Mouse (Mus musculus) adrenal gland, adult 2 months (tissue): ENCODE results near the gene Lhfp. TPM values are rescaled to one million over a fixed set of nuclear protein-coding genes. Genes with fewer than 3 reads are reported as not detected.
A peak's percentile ranks its signal among the peaks of the same experiment; 100 is the strongest.

ENCODE experiments used
- DNase-seq: peaks from one replicate; pipeline ENCODE4 v3.0.0; 2021
- polyA plus RNA-seq: library from polyadenylated mRNA; depleted of rRNA; stranded (reverse); fragments of >200 nt; gene quantifications from 2 replicates; pipeline ENCODE4 v1.2.3, GENCODE M21; 2012
- total RNA-seq, 2 experiments: library from RNA; stranded (reverse); gene quantifications; 2 replicates each; pipeline ENCODE4 v1.2.3; 2021

Lhfp gene
- total and polyA plus RNA-seq, 3 experiments, result 18.9 to 36.1 (median 25.8) TPM

DNA sequence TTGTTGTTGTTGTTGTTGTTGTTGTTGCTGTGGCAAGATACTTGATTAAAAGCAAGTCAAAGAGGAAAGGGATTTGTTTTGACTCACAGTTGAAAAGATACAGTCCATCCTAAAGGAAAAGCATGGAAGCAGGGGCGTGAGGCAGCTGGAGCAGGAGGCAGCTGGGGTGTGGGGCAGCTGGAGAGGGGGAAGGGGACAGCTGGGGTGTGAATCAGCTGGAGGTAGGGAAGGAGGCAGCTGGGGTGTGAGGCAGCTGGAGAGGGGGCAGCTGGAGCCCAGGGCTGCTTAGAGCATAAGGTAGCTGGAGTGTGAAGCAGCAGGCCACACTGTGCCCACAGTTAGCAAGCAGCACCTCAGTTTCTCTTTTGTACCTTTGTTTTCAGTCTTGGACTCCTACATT is 110.3 kb downstream of the Lhfp start:
- DNase-seq, result no peak

- DNase-seq, result no peak
Observed at GRCm38 (mm10) chr3:53161963-53162362, 120.6 kb downstream of the Lhfp start.

GRCm38 (mm10) chr3:53165281-53165680 is 124.0 kb downstream of the Lhfp start:
- DNase-seq, result peak; percentile 12

DNA sequence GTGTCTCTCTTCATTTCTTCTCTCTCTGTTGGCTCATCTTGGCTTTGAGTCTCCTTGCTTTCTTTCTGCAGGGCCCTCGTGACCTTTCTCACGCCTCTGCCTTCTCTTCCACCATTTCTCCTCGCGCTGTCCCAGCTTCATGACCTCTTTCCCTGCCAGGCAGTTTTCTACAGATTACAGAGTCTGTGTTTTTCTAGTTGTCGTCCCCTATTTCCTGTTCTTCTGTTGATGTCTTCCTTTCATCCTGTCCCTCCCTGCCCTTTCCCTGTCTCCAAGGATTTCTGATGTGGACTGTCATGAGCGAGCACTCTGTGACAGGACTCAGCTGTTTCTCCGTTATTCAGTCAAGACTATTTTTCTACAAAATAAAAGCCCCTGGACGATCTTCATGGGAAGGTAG is 124.7 kb downstream of the Lhfp start:
- DNase-seq, result no peak

- no peak for DNase-seq
Observed at GRCm38 (mm10) chr3:53169486-53169885, 128.2 kb downstream of the Lhfp start.

GRCm38 (mm10) chr3:53173310-53174063 is 132.2 kb downstream of the Lhfp start:
- DNase-seq, result no peak

DNA sequence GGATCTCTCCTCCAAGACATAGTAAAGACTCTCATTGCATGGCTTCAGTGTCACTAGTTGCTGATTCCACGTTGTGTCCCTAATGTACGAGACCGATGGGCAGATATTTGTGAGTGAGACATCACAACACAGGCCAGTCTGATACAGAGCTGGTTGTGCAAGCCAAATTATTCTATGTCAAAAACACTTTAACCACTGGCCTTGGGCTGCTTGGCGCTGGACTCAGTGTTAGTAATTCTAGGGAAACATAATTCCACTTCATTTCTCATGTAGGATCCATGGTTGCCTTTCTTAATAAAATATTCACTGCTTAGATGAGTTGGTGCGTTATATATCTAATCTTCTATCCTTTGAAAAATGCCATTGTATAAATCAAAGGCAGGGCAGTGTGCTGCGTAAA is 138.6 kb downstream of the Lhfp start:
- DNase-seq, result peak; percentile 53

GRCm38 (mm10) chr3:53185439-53185838 is 144.1 kb downstream of the Lhfp start:
- no peak for DNase-seq

- no peak for DNase-seq
Observed at GRCm38 (mm10) chr3:53193441-53193840, 152.1 kb downstream of the Lhfp start.

DNA sequence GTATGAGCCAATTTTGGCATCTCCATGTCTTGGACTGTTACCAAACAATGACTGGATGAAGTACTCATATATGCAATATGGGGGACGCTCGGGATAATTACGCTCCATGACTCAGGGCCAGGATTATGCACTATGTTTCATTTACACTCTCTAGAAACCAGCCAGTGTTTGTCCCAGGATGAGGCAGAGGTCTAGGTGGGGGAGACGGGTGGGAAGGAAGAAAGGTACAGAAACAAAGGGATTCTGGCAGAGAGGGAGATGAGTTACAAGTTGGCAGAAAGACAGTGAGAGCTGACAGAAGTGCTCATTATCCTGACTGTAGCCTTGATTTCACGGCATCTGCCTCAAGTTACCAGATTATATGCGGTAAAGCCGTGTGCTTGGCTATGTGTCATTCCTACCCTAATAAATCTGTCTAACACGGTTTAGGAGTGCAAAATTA is 154.4 kb downstream of the Lhfp start:
- no peak for DNase-seq

GRCm38 (mm10) chr3:53200175-53200574 is 158.8 kb downstream of the Lhfp start:
- DNase-seq, result no peak

DNA sequence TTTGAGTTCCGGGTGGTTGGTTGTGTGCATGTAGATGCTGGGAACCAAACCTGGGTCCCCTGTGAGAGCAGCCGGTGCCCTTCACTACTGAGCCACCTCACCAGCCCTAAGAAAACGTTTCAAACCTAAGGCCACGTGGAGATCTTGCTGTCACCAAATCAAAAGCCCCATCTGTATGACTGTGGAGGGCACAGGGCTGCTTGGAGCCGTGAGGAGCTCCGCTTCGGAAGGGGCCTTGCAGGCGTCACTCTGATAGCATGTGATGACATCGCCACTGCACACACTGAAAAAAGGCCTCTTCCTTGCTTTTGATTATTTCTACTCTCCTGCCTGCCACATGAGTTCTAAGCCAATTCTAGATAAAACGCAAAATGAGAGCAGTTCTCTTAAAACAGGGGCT is 159.5 kb downstream of the Lhfp start:
- no peak for DNase-seq

GRCm38 (mm10) chr3:53201670-53202069 is 160.3 kb downstream of the Lhfp start:
- DNase-seq, result no peak

GRCm38 (mm10) chr3:53202184-53202583 is 160.9 kb downstream of the Lhfp start:
- peak; percentile 55 for DNase-seq

DNA sequence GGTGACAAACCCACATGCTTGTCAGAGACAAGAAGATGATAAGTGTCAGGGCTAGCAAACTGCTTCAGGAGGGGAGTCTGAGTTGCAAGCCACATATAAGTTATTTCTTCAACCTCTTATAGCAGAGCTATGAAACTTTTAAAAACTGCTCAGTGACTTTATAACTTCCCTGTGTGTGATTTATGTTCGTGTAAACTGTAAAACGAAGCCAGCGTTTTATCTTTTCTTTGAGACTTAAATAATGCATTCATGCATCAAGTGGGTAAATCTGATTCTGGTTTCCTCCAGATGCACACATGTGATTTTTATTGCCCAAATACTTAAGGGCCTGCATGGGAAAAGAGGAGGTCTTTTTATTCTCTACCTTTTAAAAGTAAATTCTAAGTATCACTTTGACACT is 161.4 kb downstream of the Lhfp start:
- no peak for DNase-seq

GRCm38 (mm10) chr3:53203656-53204055 is 162.3 kb downstream of the Lhfp start:
- DNase-seq, result no peak

DNA sequence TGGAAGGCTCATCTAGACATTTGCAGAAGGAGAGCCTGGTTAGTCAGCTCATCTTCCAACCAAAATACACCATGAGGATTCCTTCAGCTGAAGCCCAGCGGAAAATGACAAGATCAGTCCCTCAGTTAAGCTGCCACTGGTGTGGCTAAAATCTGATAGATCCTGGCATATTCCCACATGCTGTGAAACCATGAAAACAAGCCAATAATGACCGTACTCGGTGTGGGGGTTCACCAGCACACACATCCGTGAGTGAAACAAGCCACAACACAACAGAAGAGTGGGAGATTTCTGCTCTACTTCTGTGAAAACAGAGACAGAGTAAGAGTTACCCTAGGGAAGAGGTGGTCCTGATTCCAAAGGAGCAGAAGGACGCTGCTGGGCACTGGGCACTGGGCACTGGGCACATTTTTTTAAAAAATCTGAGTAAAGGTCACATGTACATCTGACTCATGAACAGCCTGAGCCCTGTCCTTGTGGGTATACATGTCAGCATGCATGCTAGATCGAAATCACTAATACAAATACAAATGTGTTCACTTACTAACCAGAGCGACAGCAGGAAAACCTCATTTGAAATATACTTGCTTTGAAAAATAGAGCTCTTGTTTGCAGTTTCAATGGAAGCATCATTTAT is 163.1 kb downstream of the Lhfp start:
- no peak for DNase-seq

GRCm38 (mm10) chr3:53204985-53205365 is 163.6 kb downstream of the Lhfp start:
- no peak for DNase-seq

DNA sequence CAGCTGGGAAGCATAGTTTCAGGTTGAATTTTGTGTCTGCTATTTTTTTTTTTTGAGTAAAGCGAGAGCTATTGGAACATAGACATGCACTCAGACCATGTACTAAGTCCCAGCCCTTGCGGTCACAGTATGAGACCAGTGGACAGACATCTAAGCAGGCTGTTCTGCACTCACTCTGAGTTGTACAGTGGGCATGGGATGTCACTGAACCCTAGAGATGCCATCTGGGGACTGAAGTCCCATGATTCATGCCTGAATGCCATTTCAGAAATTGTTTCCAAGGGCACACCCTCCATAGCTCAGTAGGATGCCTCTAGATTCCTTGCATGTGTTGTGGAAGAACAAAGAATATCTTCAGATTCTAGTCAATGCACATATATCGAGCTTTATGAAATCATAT is 164.4 kb downstream of the Lhfp start:
- DNase-seq, result no peak

DNA sequence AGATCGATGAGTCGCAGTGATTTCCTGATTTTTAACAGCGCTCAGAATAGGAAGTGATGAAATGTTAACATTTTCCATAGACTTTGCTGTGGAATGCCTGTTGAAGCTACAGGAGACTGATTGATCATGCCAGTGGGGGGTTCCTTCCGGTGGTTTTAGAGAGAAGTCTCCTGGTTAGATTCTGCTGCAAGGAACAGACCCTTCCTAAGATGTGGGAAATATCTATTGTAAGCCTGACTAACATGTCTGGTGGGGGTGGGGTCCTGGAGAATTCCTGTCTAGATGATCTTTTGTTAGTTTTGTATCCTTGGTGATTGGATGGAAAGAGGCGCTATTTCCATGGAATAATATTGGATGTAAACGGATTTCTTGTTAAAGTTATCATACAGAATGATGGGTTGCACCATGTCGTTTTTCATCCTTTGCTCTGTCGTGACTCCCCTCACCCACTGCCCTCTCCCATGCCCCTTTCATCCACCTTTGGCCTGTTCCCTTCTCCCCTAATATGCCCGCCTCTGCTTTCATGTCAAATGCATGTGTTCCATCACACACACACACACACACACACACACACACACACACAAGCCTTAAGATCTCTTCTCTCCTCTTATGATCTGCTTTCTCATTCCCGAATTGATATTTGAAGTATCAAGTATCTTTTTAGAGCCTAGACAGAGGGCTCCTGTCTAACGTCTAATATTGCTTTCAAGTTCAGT is 165.3 kb downstream of the Lhfp start:
- no peak for DNase-seq

DNA sequence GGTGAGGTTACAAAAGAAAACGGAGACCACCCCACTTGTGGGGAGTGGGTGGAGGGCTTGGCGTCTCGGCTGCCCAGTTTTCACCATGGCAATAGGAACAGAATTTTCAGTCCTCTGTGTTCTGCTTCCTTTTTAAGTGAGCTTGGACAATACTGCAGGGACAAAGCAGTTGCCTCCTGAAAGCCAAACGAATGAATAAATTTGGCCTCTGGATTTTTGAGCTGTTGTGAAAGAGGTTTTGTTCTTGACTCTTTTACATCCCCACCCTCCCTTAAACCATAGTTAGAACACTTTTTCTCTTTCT is 165.8 kb downstream of the Lhfp start:
- no peak for DNase-seq

DNA sequence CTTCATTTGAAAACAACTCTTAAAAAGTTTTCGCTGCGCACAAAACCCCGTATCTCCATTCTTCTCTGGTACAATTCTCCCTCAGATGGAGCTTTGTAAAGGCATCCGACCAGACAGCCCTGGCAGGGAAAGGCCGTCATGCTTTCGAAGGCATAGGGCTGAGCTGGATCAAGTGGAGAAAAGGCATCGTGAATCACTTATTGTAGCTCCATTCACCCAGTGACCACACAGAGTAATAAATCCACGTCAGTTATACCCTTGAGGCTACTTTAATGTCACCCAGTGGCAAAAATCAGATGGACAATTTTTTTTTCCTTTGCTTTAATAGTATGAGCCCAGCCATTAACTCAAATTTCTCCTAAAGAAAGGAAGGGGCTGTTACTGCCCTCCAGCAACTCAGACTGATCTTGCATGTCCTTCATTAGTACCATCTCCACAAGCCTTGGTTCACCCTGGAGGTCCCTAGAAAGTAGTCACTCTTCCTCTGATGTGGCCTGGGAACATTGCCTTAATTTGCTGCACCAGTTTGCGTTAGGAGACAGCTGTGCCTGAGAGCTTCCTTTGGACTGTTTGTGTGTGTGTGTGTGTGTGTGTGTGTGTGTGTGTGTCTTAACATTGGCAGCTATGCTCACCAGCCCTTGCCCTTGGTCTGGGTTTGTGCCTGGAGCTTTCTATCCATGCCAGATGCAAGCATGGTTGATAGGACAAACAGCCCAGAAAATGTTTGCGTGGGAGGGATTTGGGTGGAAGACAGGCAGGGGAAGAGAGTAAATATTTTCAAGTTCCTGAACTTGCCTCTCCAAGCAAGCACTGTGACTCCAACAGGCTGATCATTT is 169.6 kb downstream of the Lhfp start:
- DNase-seq, result peak; percentile 56
